Mouse (Mus musculus) kidney, postnatal 14 days (tissue): ENCODE data around the gene Olfr657.

ENCODE experiments used
- DNase-seq: peaks from one replicate; pipeline ENCODE4 v3.0.0; 2022; ENCODE audit warnings: mixed read lengths

The Olfr657 gene

DNA sequence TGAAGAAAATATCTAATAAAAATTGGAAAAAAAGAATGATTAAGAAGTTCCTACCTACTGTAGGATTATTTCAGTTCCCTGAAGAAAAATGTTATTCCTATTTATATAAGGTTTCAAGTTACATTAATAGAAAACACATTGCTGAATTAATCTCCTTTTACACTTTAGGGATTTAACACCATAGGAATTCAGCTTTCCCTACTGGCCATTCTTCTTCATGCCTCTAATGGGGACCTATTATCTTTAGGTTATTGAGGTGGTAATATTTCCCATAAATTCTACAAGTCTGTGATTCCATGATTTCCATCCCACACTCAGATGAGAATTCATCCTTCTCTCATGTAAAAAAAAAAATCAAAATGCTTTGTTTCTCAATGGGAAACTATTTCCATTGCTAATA is at the start of gene Olfr657:
Gene Olfr657 (plus strand): TSS at position 301 of the 400 bp plus-strand sequence.
- DNase-seq = no peak

GRCm38 (mm10) chr7:104577014-104577413 is 47.6 kb upstream of the Olfr657 start, which contains the start of gene Olfr653:
Olfr653 (plus strand) TSS chr7:104577314.
- no peak for DNase-seq

GRCm38 (mm10) chr7:104580846-104581245 is 43.7 kb upstream of the Olfr657 start:
- no peak for DNase-seq

DNA sequence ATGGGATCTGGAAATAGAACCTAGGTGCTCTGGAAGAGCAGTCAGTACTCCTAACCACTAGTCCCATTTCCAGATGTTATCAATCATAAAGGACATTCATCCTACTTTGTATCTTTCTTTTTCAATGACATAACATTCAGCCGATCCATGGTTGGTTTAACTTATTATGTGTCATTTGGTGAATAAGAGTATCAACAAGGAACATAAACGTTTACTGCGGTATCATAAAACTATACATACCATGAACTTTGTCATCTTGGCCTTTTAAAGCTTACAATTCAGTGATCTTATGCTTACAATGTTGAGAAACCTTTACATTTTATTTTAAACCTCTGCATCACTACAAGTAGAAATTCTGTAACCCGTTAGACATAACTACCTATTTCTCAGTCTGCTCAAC is 43.2 kb upstream of the Olfr657 start:
- DNase-seq = no peak

- DNase-seq = no peak
Observed at GRCm38 (mm10) chr7:104586725-104587124, 37.9 kb upstream of the Olfr657 start, which contains the start of gene Olfr654. Olfr654 (plus strand) TSS chr7:104587025.

DNA sequence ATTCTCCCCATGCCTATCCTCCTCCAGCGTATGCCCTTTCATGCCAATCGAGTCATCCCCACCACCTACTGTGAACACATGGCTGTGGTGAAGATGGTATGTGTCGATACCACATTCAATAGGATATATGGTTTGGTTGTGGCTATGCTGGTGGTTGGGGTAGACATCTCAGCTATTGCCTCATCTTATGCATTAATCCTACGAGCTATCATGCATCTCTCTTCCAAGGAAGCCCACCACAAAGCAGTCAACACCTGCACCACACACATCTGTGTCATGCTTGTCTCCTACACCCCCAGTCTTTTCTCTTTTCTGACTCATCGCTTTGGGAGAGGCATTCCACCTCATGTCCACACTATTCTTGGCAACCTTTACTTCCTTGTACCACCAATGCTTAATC is 36.3 kb upstream of the Olfr657 start:
- no peak for DNase-seq

GRCm38 (mm10) chr7:104601679-104602078 is 22.9 kb upstream of the Olfr657 start, which contains the start of gene Olfr655:
Olfr655 (minus strand) TSS chr7:104601779.
- no peak for DNase-seq

DNA sequence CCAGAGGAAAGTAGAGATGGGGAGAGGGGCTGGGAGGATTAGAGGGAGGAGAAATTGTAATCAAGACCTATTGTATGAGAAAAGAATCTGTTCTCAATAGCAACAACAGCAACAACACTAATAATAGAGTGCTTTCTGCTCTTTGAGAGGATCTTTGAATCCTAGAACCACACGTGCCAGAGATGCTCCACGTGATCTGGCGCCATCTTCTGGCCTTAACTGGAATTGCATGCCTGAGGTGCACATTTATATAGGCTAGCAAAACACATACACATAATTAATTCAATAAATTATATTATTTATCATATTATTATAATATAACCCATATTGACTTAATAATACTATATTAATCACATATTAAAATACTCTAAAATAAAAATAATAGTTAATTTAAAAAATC is 21.4 kb upstream of the Olfr657 start:
- DNase-seq = peak; percentile 25

DNA sequence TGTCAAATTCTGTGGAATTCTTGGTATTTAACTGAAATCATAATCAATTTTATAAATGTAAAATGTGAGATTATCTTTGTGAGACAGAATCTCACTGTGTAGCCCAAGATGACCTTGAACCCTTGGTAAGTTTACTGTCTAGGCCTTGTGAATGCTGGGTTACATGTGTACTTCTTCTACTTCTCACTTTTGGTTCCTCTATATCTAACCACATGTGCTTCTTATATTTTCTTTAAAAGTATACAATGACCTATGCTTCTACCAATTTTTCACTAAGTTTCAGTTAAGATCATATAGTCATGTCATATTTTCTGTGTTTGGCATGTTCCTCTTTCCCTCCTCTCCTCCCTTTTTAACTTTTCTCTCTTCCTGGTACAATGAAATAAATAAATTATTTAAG is 19.9 kb upstream of the Olfr657 start:
- no peak for DNase-seq

GRCm38 (mm10) chr7:104613655-104614054 is 10.9 kb upstream of the Olfr657 start, which contains the start of gene Olfr656:
Olfr656 (plus strand) TSS chr7:104613955.
- no peak for DNase-seq

DNA sequence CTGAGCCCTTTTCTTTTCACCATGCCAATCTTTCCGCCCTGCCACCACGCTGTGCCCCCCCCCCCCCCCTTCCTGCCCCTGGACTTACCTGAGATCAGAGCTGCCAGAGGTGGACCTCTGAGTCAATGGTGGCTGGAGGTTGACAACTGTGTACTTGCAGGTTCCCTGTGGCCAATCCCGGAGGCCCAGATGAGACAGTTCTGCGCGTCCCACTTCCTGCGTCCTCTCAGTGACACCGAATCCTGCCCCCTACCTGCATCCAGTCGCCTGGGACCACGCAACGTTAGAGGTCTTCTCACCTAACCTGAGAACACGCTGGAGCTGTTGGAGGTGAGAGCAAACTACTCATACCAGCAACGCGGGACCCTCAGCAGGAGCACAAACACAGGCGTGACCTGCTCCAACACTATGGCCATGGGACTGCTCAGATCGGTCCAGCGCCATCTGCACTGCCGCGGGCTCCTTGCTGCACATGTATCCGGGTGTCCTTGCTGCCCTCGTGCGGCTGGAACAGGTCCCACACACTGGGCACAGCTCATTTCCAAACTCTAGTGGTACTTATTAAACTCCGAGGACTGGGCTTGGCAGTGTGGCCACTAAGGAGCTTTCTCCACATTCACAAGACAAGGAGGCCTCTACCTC is 22.4 kb downstream of the Olfr657 start, which contains the start of gene Olfr658:
Gene Olfr658 (minus strand): TSS at position 465 of the 642 bp plus-strand sequence.
- DNase-seq = peak; percentile 27

- DNase-seq = no peak
Observed at GRCm38 (mm10) chr7:104666453-104666852, 41.9 kb downstream of the Olfr657 start, which contains the start of gene Olfr659. Olfr659 (plus strand) TSS chr7:104666753.

- no peak for DNase-seq
Observed at GRCm38 (mm10) chr7:104686201-104686600, 61.6 kb downstream of the Olfr657 start, which contains the start of gene Olfr661. Olfr661 (plus strand) TSS chr7:104686501.
